Mouse (Mus musculus) small intestine, adult 2 months (tissue): ENCODE measurements around the gene Aox4. TPM values are rescaled to one million over a fixed set of nuclear protein-coding genes. Genes with fewer than 3 reads are reported as not detected.

Source experiments
- H3K27ac ChIP-seq: fragments of 200-500 bp; 2 replicates; pipeline ENCODE4 v1.5.1; 2012; ENCODE audit warnings: low read depth, low read length, control low read depth, inconsistent platforms; ENCODE audit not compliant: insufficient read depth
- H3K27me3 ChIP-seq: fragments of 200-500 bp; 2 replicates; pipeline ENCODE4 v1.6.1; 2012; ENCODE audit warnings: mild to moderate bottlenecking, moderate library complexity, low read length, inconsistent platforms; ENCODE audit not compliant: control insufficient read depth, insufficient read depth
- H3K36me3 ChIP-seq: fragments of 200-500 bp; 2 replicates; pipeline ENCODE4 v1.6.1; 2012; ENCODE audit warnings: mild to moderate bottlenecking, low read length, control low read depth, inconsistent platforms; ENCODE audit not compliant: control insufficient read depth, insufficient read depth
- H3K4me1 ChIP-seq: fragments of 200-500 bp; 2 replicates; pipeline ENCODE4 v1.6.1; 2012; ENCODE audit warnings: low read length, inconsistent platforms, mixed read lengths; ENCODE audit not compliant: control insufficient read depth, insufficient read depth, insufficient read length
- H3K4me3 ChIP-seq: fragments of 200-500 bp; 2 replicates; pipeline ENCODE4 v1.5.1; 2012; ENCODE audit warnings: low read depth, mild to moderate bottlenecking, control low read depth, inconsistent platforms, low read length, moderate library complexity
- CTCF ChIP-seq: fragments of 200-500 bp; IDR thresholded peaks from 2 replicates; pipeline ENCODE4 v1.5.1; 2012; ENCODE audit warnings: low read depth, mild to moderate bottlenecking, control low read depth, inconsistent platforms, low read length, moderate library complexity, mixed read lengths; ENCODE audit not compliant: insufficient replicate concordance, insufficient read length; ENCODE audit errors: extremely low read depth
- POLR2A ChIP-seq: fragments of 200-500 bp; IDR thresholded peaks from 2 replicates; pipeline ENCODE4 v1.6.1; 2012; ENCODE audit warnings: low read depth, mild to moderate bottlenecking, control low read depth, inconsistent platforms, low read length, moderate library complexity
- WGBS: fragments of 180-500 bp; shearing (Covaris S2); methylation state at CpG from one replicate; pipeline ENCODE4 v1.1.7; 2018; 5-methylcytosine and 5-hydroxymethylcytosine counted together
- polyA plus RNA-seq: library from polyadenylated mRNA; depleted of rRNA; stranded (reverse); fragments of >200 nt; gene quantifications from 2 replicates; pipeline ENCODE4 v1.2.3, GENCODE M21; 2012; rRNA removed

Gene Aox4
- polyA plus RNA-seq, 1 experiment: 0.03 TPM

GRCm38 (mm10) chr1:58313173-58313572, 103.0 kb downstream of the Aox4 start:
- H3K27ac ChIP-seq: no peak overlapping the region
- TF ChIP-seq POLR2A: no peak
- TF ChIP-seq CTCF: no peak
- no peaks in the 10 kb centered on the region for H3K27me3 ChIP-seq
- no peaks in the 10 kb centered on the region for H3K4me1 ChIP-seq
- 90% methylated on average over 8 of the region's 8 CpGs for WGBS
- no peak overlapping the region for H3K4me3 ChIP-seq
- no peaks in the 10 kb centered on the region for H3K36me3 ChIP-seq

GRCm38 (mm10) chr1:58315532-58315931, 105.3 kb downstream of the Aox4 start:
- Histone ChIP-seq H3K4me3 (no peak overlapping the region), H3K27ac (no peak overlapping the region), H3K4me1 (no peaks in the 10 kb centered on the region), H3K36me3 (no peaks in the 10 kb centered on the region), H3K27me3 (no peaks in the 10 kb centered on the region)
- WGBS: 57% methylated on average over 6 of the region's 6 CpGs
- TF ChIP-seq POLR2A (no peak), CTCF (no peak)

Other genes with a start within 250 kb of the Aox4 start
- 0.17 and 0.37 TPM in 2 replicates for gene Sgo2a, start 214.4 kb upstream of the Aox4 start, polyA plus RNA-seq
- gene Kctd18, start 191.4 kb upstream of the Aox4 start, polyA plus RNA-seq: 0.44 and 1.5 TPM in 2 replicates
- 0.19 and 0.32 TPM in 2 replicates for gene Aox1, start 180.5 kb upstream of the Aox4 start, polyA plus RNA-seq
- gene Aox3, start 97.3 kb upstream of the Aox4 start, polyA plus RNA-seq: 0.03 TPM in 1 of 2 replicates, not detected in the other
- 0.01 TPM in 1 of 2 replicates, not detected in the other for gene Aox2, start 67.9 kb downstream of the Aox4 start, polyA plus RNA-seq
- 5.6 and 9.6 TPM in 2 replicates for gene Bzw1, start 182.5 kb downstream of the Aox4 start, polyA plus RNA-seq
- 4.4 and 11.1 TPM in 2 replicates for gene Clk1, start 213.7 kb downstream of the Aox4 start, polyA plus RNA-seq
- 4.5 and 6.7 TPM in 2 replicates for gene Nif3l1, start 234.8 kb downstream of the Aox4 start, polyA plus RNA-seq
- gene Ppil3, start 235.1 kb downstream of the Aox4 start, polyA plus RNA-seq: 4.0 and 6.2 TPM in 2 replicates